In the genomic region with DNA sequence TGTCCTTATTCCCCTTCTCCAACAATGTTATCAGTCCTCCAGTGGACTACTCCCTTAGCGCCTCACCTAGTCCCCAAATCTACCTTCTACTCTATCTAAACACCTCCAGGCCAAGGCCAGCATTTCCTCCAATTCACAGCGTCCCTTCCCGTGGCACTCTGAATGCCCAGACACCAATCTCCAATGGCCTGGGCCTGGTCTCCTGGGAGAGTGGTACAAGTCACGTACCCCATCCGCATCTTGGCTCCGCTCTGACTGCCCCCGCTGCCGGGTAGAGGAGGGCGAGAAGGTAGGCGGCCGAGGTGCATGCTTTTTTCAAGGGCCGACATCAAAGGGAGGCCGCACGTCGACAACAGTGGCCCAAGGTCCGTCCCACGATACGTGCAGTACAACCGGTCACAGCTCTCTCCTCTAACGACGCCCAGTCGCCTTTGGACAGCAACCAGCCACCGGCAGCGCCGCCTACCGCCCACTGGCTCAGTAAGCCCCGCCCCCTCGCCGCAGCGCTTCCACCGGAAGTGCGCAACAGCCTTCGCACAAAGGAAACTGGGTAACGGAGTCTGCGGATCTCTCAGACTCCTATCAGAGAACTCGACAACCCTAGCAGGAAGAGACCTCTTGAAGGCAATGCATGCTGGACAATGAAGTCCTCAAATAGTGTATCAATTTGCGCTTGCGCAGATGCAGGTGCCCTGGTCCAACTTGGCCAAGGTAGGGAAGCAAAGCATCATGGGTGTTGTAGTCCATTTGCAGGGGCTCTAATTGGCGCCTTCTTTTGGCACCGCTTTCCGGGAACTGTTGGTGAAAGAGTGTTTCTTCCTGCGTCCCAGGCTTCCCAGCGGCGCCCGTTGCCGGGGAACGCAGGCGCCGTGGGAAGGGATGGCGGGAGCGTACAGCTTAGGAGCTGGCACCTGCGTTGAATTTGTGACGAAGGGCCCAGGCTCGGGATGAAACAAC, we compare ENCODE assay signal across 8 mouse cellular contexts. TPM values are rescaled to one million over a fixed set of nuclear protein-coding genes. Genes with fewer than 3 reads are reported as not detected.
A peak's percentile ranks its signal among the peaks of the same experiment; 100 is the strongest.
DNase-seq lines count a peak whose midpoint lies in the region; ATAC-seq and TF ChIP-seq lines count a peak whose summit lies in the region.

A gene (plus strand): TSS at position 739 of the 957 bp plus-strand sequence.
A gene (minus strand): TSS at position 813 of the 957 bp plus-strand sequence.

- H3K9me3 ChIP-seq in G1E (replicated peaks), result no peaks in the 10 kb centered on the region
- no peaks in the 10 kb centered on the region for H3K9me3 ChIP-seq in forebrain, embryonic 16.5 days (ENCODE audit: control insufficient read depth, low read length)
- H3K9me3 ChIP-seq in lung, embryonic 14.5 days (ENCODE audit: low read depth, low read length), result no peaks in the 10 kb centered on the region

- peak within 1 kb of the TSS; percentile 77 for H3K9ac ChIP-seq in forebrain, embryonic 16.5 days (replicated peaks; ENCODE audit: low read depth, low read length)
- peak within 1 kb of the TSS; percentile 78 for H3K9ac ChIP-seq in lung, embryonic 14.5 days

- TF ChIP-seq POLR2A in olfactory bulb, adult 2 months (IDR thresholded peaks at IDR 0.05; ENCODE audit: insufficient read depth, low read depth, low read length), result peak; percentile 88
- TF ChIP-seq POLR2A in thymus, adult 2 months (IDR thresholded peaks at IDR 0.05; ENCODE audit: control insufficient read depth, extremely low read depth, insufficient read depth, low read length, poor library complexity), result peak; percentile 61

- WGBS in forebrain, embryonic 16.5 days, result under 1% methylated on average over 54 of the region's 54 CpGs
- under 1% methylated on average over 54 of the region's 54 CpGs for WGBS in lung, embryonic 14.5 days
- under 1% methylated on average over 54 of the region's 54 CpGs for WGBS in olfactory bulb, adult 2 months
- under 1% methylated on average over 54 of the region's 54 CpGs for WGBS in thymus, adult 2 months

- peak; percentile 96 for ATAC-seq in G1E (ENCODE audit: extremely low read depth, insufficient number of reproducible peaks, low FRiP score, poor library complexity, severe bottlenecking)
- peak; percentile 99 for ATAC-seq in forebrain, embryonic 16.5 days
- peak; percentile 98 for ATAC-seq in lung, embryonic 14.5 days (ENCODE audit: insufficient read depth)

- peak within 1 kb of the TSS; percentile 85 for H3K4me3 ChIP-seq in G1E (ENCODE audit: low read depth, low read length)
- peak within 1 kb of the TSS; percentile 69 for H3K4me3 ChIP-seq in forebrain, embryonic 16.5 days (replicated peaks; ENCODE audit: low read length)
- H3K4me3 ChIP-seq in layer of hippocampus, adult 2 months, result peak within 1 kb of the TSS; percentile 65
- H3K4me3 ChIP-seq in lung, embryonic 14.5 days (ENCODE audit: low read depth, low read length), result peak within 1 kb of the TSS; percentile 60
- H3K4me3 ChIP-seq in olfactory bulb, adult 2 months (ENCODE audit: insufficient read depth, low read depth, low read length), result peak within 1 kb of the TSS; percentile 87
- H3K4me3 ChIP-seq in thymus, adult 2 months (ENCODE audit: control insufficient read depth, insufficient read depth, low read length), result peak within 1 kb of the TSS; percentile 92

- no peaks in the 10 kb centered on the region for H3K27me3 ChIP-seq in G1E (ENCODE audit: insufficient read depth, low read length)
- no peaks in the 10 kb centered on the region for H3K27me3 ChIP-seq in forebrain, embryonic 16.5 days (replicated peaks; ENCODE audit: control insufficient read depth, insufficient read depth, low read length)
- H3K27me3 ChIP-seq in lung, embryonic 14.5 days (ENCODE audit: insufficient read depth, low read length), result no peaks in the 10 kb centered on the region
- H3K27me3 ChIP-seq in thymus, adult 2 months (ENCODE audit: control insufficient read depth, insufficient read depth, low read length), result no peaks in the 10 kb centered on the region

- no peak for TF ChIP-seq CTCF in G1E (IDR thresholded peaks at IDR 0.05; ENCODE audit: low read depth, low read length)
- peak; percentile 71 for TF ChIP-seq CTCF in layer of hippocampus, adult 2 months (conservative IDR thresholded peaks at IDR 0.05)
- TF ChIP-seq CTCF in lung, embryonic 14.5 days (IDR thresholded peaks at IDR 0.05; ENCODE audit: low read depth), result peak; percentile 79
- TF ChIP-seq CTCF in olfactory bulb, adult 2 months (IDR thresholded peaks at IDR 0.05; ENCODE audit: insufficient read depth, low read depth, low read length), result peak; percentile 20; the same call in 1 of the 2 replicates
- peak; percentile 47; the same call in 1 of the 2 replicates for TF ChIP-seq CTCF in thymus, adult 2 months (IDR thresholded peaks at IDR 0.05; ENCODE audit: borderline replicate concordance, control insufficient read depth, extremely low read depth, insufficient read depth, low read length, poor library complexity)

- intact Hi-C loops in heart, postnatal 36 days (cut with DNase I), result no loop called here

- H3K4me1 ChIP-seq in G1E (ENCODE audit: insufficient read depth, low read depth, low read length), result peaks cover 22% of the 10 kb centered on the region
- peaks cover 20% of the 10 kb centered on the region for H3K4me1 ChIP-seq in forebrain, embryonic 16.5 days (replicated peaks; ENCODE audit: control insufficient read depth, insufficient read depth, low read length)
- H3K4me1 ChIP-seq in lung, embryonic 14.5 days (ENCODE audit: insufficient read depth), result 0 out of 2 replicates have a peak, but pooled peaks cover 3% of the 10 kb centered on the region
- no peaks in the 10 kb centered on the region for H3K4me1 ChIP-seq in olfactory bulb, adult 2 months (ENCODE audit: control insufficient read depth, insufficient read depth, low read length)
- H3K4me1 ChIP-seq in thymus, adult 2 months (replicated peaks; ENCODE audit: control insufficient read depth, insufficient read depth, low read length), result no peaks in the 10 kb centered on the region

- peak; percentile 92 for DNase-seq in G1E (ENCODE audit: low spot score)
- peak; percentile 99 for DNase-seq in cerebellum, adult 18-20 months
- DNase-seq in heart, postnatal 36 days, result peak; percentile 99
- peak; percentile 98 to 100 for DNase-seq in layer of hippocampus, adult 2 months (ENCODE audit: low spot score in 2 of 2)
- peak; percentile 100 for DNase-seq in lung, embryonic 14.5 days
- DNase-seq in thymus, adult 2 months, result peak; percentile 97

- peak within 1 kb of the TSS; percentile 73 for H3K4me2 ChIP-seq in forebrain, embryonic 16.5 days (ENCODE audit: low read length)
- H3K4me2 ChIP-seq in lung, embryonic 14.5 days, result peak within 1 kb of the TSS; percentile 76

- H3K36me3 ChIP-seq in G1E (replicated peaks), result peaks cover 41% of the 10 kb centered on the region
- H3K36me3 ChIP-seq in forebrain, embryonic 16.5 days (ENCODE audit: control insufficient read depth, insufficient read depth), result peaks cover 5% of the 10 kb centered on the region; the same call in 1 of the 2 replicates
- H3K36me3 ChIP-seq in lung, embryonic 14.5 days (ENCODE audit: insufficient read depth), result peaks cover 21% of the 10 kb centered on the region
- peaks cover 3% of the 10 kb centered on the region for H3K36me3 ChIP-seq in thymus, adult 2 months (ENCODE audit: control insufficient read depth, insufficient read depth, low read length)

- peak within 1 kb of the TSS; percentile 80 for H3K27ac ChIP-seq in forebrain, embryonic 16.5 days (ENCODE audit: low read length)
- peak within 1 kb of the TSS; percentile 95 for H3K27ac ChIP-seq in layer of hippocampus, adult 2 months
- peak within 1 kb of the TSS; percentile 68 for H3K27ac ChIP-seq in lung, embryonic 14.5 days (ENCODE audit: low read depth)
- peak within 1 kb of the TSS; percentile 92 for H3K27ac ChIP-seq in olfactory bulb, adult 2 months (ENCODE audit: insufficient read depth, low read depth, low read length)
- peak within 1 kb of the TSS; percentile 53; the same call in 1 of the 2 replicates for H3K27ac ChIP-seq in thymus, adult 2 months (ENCODE audit: control insufficient read depth, insufficient read depth, low read length)

RNA-seq across cellular contexts. Expression of the first gene that starts in this region (rescaled TPM):
- total RNA-seq in G1E (2014; fragmentation: Nextera tagmentation) (66.0 and 76.2 TPM in 2 replicates), G1E (2017) (26.1 and 27.7 TPM in 2 replicates)
- 22.6 and 25.7 TPM in 2 replicates for polyA plus RNA-seq in G1E (2012)
- polyA plus RNA-seq in forebrain, embryonic 16.5 days (2015; fragmentation: Nextera tagmentation; extraction: Ambion mirVana), result 28.9 and 29.1 TPM in 2 replicates
- total RNA-seq in heart, postnatal 36 days (2021), result 1 to 10 TPM; 7.8 to 9.5 TPM
- 10 to 100 TPM; 22.7 to 22.8 TPM for total RNA-seq in layer of hippocampus, adult 2 months (2021)
- 29.6 and 31.9 TPM in 2 replicates for polyA plus RNA-seq in lung, embryonic 14.5 days (2014; fragmentation: Nextera tagmentation; extraction: Ambion mirVana)
- 279 TPM in 1 of 2 replicates, not detected in the other for polyA plus RNA-seq in olfactory bulb, adult 2 months (2012; ENCODE audit: insufficient read depth, insufficient read length, low replicate concordance, missing spikeins)
- 52.2 and 59.4 TPM in 2 replicates for polyA plus RNA-seq in thymus, adult 2 months (2012; rRNA removed)

RNA-seq across cellular contexts. Expression of the second gene that starts in this region (rescaled TPM):
- total RNA-seq in G1E (2014; fragmentation: Nextera tagmentation) (45.2 and 57.8 TPM in 2 replicates), G1E (2017) (85.7 and 87.0 TPM in 2 replicates)
- polyA plus RNA-seq in G1E (2012), result 54.4 and 61.1 TPM in 2 replicates
- polyA plus RNA-seq in forebrain, embryonic 16.5 days (2015; fragmentation: Nextera tagmentation; extraction: Ambion mirVana), result 157 and 158 TPM in 2 replicates
- total RNA-seq in heart, postnatal 36 days (2021), result 10 to 100 TPM; 35.6 to 37.2 TPM
- total RNA-seq in layer of hippocampus, adult 2 months (2021), result 100 to 1,000 TPM; 147 to 154 TPM
- polyA plus RNA-seq in lung, embryonic 14.5 days (2014; fragmentation: Nextera tagmentation; extraction: Ambion mirVana), result 60.3 and 68.3 TPM in 2 replicates
- polyA plus RNA-seq in olfactory bulb, adult 2 months (2012; ENCODE audit: insufficient read depth, insufficient read length, low replicate concordance, missing spikeins), result not detected in 2 replicates
- polyA plus RNA-seq in thymus, adult 2 months (2012; rRNA removed), result 152 and 153 TPM in 2 replicates

Comparison
In these comparisons a context has a peak if more than half of its experiments do, and no peak if none do; other contexts are left out.
1. Peak in every context shown above with its lines: DNase-seq, ATAC-seq, H3K4me3 ChIP-seq and H3K27ac ChIP-seq.